Mouse (Mus musculus): ENCODE data around the gene Tmem39b. TPM values are rescaled to one million over a fixed set of nuclear protein-coding genes. Genes with fewer than 3 reads are reported as not detected.
"Not testable (repeated sequence)": the region's sequence is repeated elsewhere in the genome, so short reads cannot be mapped to it uniquely, and the experiment has no call there.

Tmem39b gene
- polyA plus RNA-seq, 1 experiment = 273 TPM

GRCm38 (mm10) chr4:129741251-129741973, 44.8 kb upstream of the Tmem39b start:
- TF ChIP-seq CTCF (IDR thresholded peaks at IDR 0.05; ENCODE audit: control insufficient read depth, insufficient read depth, insufficient replicate concordance, low read depth, low read length) (no peak), POLR2A (IDR thresholded peaks at IDR 0.05; ENCODE audit: control insufficient read depth, low read depth, low read length) (peak; percentile 29; the same call in 1 of the 2 replicates)
- Histone ChIP-seq H3K36me3 (ENCODE audit: control insufficient read depth, insufficient read depth, low read length) (no peaks in the 10 kb centered on the region), H3K4me3 (ENCODE audit: control insufficient read depth, low read depth, low read length) (peak overlapping the region; percentile 98), H3K4me1 (ENCODE audit: control insufficient read depth, insufficient read depth, low read length) (peaks cover 10% of the 10 kb centered on the region), H3K27ac (ENCODE audit: control insufficient read depth, insufficient read depth, low read depth, low read length) (peak overlapping the region; percentile 98), H3K27me3 (ENCODE audit: control insufficient read depth, insufficient read depth, low read length) (no peaks in the 10 kb centered on the region)

GRCm38 (mm10) chr4:129739111-129739645, 42.5 kb upstream of the Tmem39b start:
- Histone ChIP-seq H3K36me3 (ENCODE audit: control insufficient read depth, insufficient read depth, low read length) (no peaks in the 10 kb centered on the region), H3K4me3 (ENCODE audit: control insufficient read depth, low read depth, low read length) (no peak overlapping the region), H3K4me1 (ENCODE audit: control insufficient read depth, insufficient read depth, low read length) (peaks cover 10% of the 10 kb centered on the region), H3K27ac (ENCODE audit: control insufficient read depth, insufficient read depth, low read depth, low read length) (no peak overlapping the region), H3K27me3 (ENCODE audit: control insufficient read depth, insufficient read depth, low read length) (no peaks in the 10 kb centered on the region)
- TF ChIP-seq CTCF (IDR thresholded peaks at IDR 0.05; ENCODE audit: control insufficient read depth, insufficient read depth, insufficient replicate concordance, low read depth, low read length) = no peak
- TF ChIP-seq POLR2A (IDR thresholded peaks at IDR 0.05; ENCODE audit: control insufficient read depth, low read depth, low read length) = no peak

- H3K27me3 ChIP-seq (ENCODE audit: control insufficient read depth, insufficient read depth, low read length) = no peaks in the 10 kb centered on the region
- H3K27ac ChIP-seq (ENCODE audit: control insufficient read depth, insufficient read depth, low read depth, low read length) = no peak overlapping the region
- peaks cover 5% of the 10 kb centered on the region; the same call in 1 of the 2 replicates for H3K4me1 ChIP-seq (ENCODE audit: control insufficient read depth, insufficient read depth, low read length)
- no peak overlapping the region for H3K4me3 ChIP-seq (ENCODE audit: control insufficient read depth, low read depth, low read length)
- H3K36me3 ChIP-seq (ENCODE audit: control insufficient read depth, insufficient read depth, low read length) = no peaks in the 10 kb centered on the region; the same call in 1 of the 2 replicates
- TF ChIP-seq POLR2A (IDR thresholded peaks at IDR 0.05; ENCODE audit: control insufficient read depth, low read depth, low read length) (no peak), CTCF (IDR thresholded peaks at IDR 0.05; ENCODE audit: control insufficient read depth, insufficient read depth, insufficient replicate concordance, low read depth, low read length) (no peak)
These were observed 39.5 kb upstream of the Tmem39b start for GRCm38 (mm10) chr4:129736173-129736572.

GRCm38 (mm10) chr4:129735485-129735884, 38.8 kb upstream of the Tmem39b start:
- H3K36me3 ChIP-seq (ENCODE audit: control insufficient read depth, insufficient read depth, low read length); H3K27ac ChIP-seq (ENCODE audit: control insufficient read depth, insufficient read depth, low read depth, low read length); H3K27me3 ChIP-seq (ENCODE audit: control insufficient read depth, insufficient read depth, low read length); H3K4me1 ChIP-seq (ENCODE audit: control insufficient read depth, insufficient read depth, low read length); H3K4me3 ChIP-seq (ENCODE audit: control insufficient read depth, low read depth, low read length): not testable (repeated sequence)

- H3K4me1 ChIP-seq (ENCODE audit: control insufficient read depth, insufficient read depth, low read length) = no peaks in the 10 kb centered on the region
- no peak for TF ChIP-seq POLR2A (IDR thresholded peaks at IDR 0.05; ENCODE audit: control insufficient read depth, low read depth, low read length)
- TF ChIP-seq CTCF (IDR thresholded peaks at IDR 0.05; ENCODE audit: control insufficient read depth, insufficient read depth, insufficient replicate concordance, low read depth, low read length) = no peak
- H3K27ac ChIP-seq (ENCODE audit: control insufficient read depth, insufficient read depth, low read depth, low read length) = no peak overlapping the region
- no peaks in the 10 kb centered on the region for H3K27me3 ChIP-seq (ENCODE audit: control insufficient read depth, insufficient read depth, low read length)
- H3K36me3 ChIP-seq (ENCODE audit: control insufficient read depth, insufficient read depth, low read length) = no peaks in the 10 kb centered on the region; the same call in none of the 2 replicates
- no peak overlapping the region for H3K4me3 ChIP-seq (ENCODE audit: control insufficient read depth, low read depth, low read length)
These were observed 34.8 kb upstream of the Tmem39b start for GRCm38 (mm10) chr4:129731423-129731822.

- no peaks in the 10 kb centered on the region for H3K4me1 ChIP-seq (ENCODE audit: control insufficient read depth, insufficient read depth, low read length)
- no peak overlapping the region for H3K4me3 ChIP-seq (ENCODE audit: control insufficient read depth, low read depth, low read length)
- H3K27me3 ChIP-seq (ENCODE audit: control insufficient read depth, insufficient read depth, low read length) = no peaks in the 10 kb centered on the region
- peaks cover 3% of the 10 kb centered on the region for H3K36me3 ChIP-seq (ENCODE audit: control insufficient read depth, insufficient read depth, low read length)
- H3K27ac ChIP-seq (ENCODE audit: control insufficient read depth, insufficient read depth, low read depth, low read length) = no peak overlapping the region
- no peak for TF ChIP-seq CTCF (IDR thresholded peaks at IDR 0.05; ENCODE audit: control insufficient read depth, insufficient read depth, insufficient replicate concordance, low read depth, low read length)
These were observed 19.7 kb upstream of the Tmem39b start for GRCm38 (mm10) chr4:129716310-129716709.

GRCm38 (mm10) chr4:129709486-129710129, 13.0 kb upstream of the Tmem39b start:
- Histone ChIP-seq H3K27me3 (ENCODE audit: control insufficient read depth, insufficient read depth, low read length) (no peaks in the 10 kb centered on the region), H3K36me3 (ENCODE audit: control insufficient read depth, insufficient read depth, low read length) (peaks cover 3% of the 10 kb centered on the region), H3K4me3 (ENCODE audit: control insufficient read depth, low read depth, low read length) (peak overlapping the region; percentile 41), H3K4me1 (ENCODE audit: control insufficient read depth, insufficient read depth, low read length) (0 out of 2 replicates have a peak, but pooled peaks cover 2% of the 10 kb centered on the region), H3K27ac (ENCODE audit: control insufficient read depth, insufficient read depth, low read depth, low read length) (no peak overlapping the region)
- TF ChIP-seq CTCF (IDR thresholded peaks at IDR 0.05; ENCODE audit: control insufficient read depth, insufficient read depth, insufficient replicate concordance, low read depth, low read length) (no peak), POLR2A (IDR thresholded peaks at IDR 0.05; ENCODE audit: control insufficient read depth, low read depth, low read length) (no peak)
